Mouse (Mus musculus) kidney, embryonic 16.5 days (tissue): ENCODE data around the gene Atm. TPM values are rescaled to one million over a fixed set of nuclear protein-coding genes. Genes with fewer than 3 reads are reported as not detected.
A peak's percentile ranks its signal among the peaks of the same experiment; 100 is the strongest.

Experiments used
- ATAC-seq: fragments of 200-750 bp; cut with Nextera tagmentation; 2 replicates; pipeline ENCODE4 v1.8.0; 2017; ENCODE audit warnings: moderate TSS enrichment; ENCODE audit not compliant: low FRiP score, low TSS enrichment
- H3K27ac ChIP-seq: fragments of 300-500 bp; sonication (generic); 2 replicates; pipeline ENCODE4 v1.5.1; 2014; ENCODE audit warnings: low read length
- H3K27me3 ChIP-seq: fragments of 300-500 bp; sonication (generic); 2 replicates; pipeline ENCODE4 v1.6.1; 2014; ENCODE audit warnings: low read length, control low read depth, mixed read lengths; ENCODE audit not compliant: insufficient read depth
- H3K36me3 ChIP-seq: fragments of 300-500 bp; sonication (generic); 2 replicates; pipeline ENCODE4 v1.6.1; 2014; ENCODE audit warnings: low read length, control low read depth, mixed read lengths; ENCODE audit not compliant: insufficient read depth
- H3K4me1 ChIP-seq: fragments of 300-500 bp; sonication (generic); 2 replicates; pipeline ENCODE4 v1.6.1; 2014; ENCODE audit warnings: low read length, control low read depth, mixed read lengths; ENCODE audit not compliant: insufficient read depth
- H3K4me2 ChIP-seq: fragments of 300-500 bp; sonication (generic); replicated peaks from 2 replicates; pipeline ENCODE4 v1.6.1; 2014; ENCODE audit warnings: low read depth, low read length
- H3K4me3 ChIP-seq: fragments of 300-500 bp; sonication (generic); 2 replicates; pipeline ENCODE4 v1.5.1; 2014; ENCODE audit warnings: mild to moderate bottlenecking, low read length
- H3K9ac ChIP-seq: fragments of 300-500 bp; sonication (generic); replicated peaks from 2 replicates; pipeline ENCODE4 v1.6.1; 2014; ENCODE audit warnings: low read length
- H3K9me3 ChIP-seq: fragments of 300-500 bp; sonication (generic); 2 replicates; pipeline ENCODE4 v1.6.1; 2016; ENCODE audit warnings: low read length, control low read depth
- WGBS: fragments of 180-500 bp; shearing (Covaris S2); extraction: QIAGEN DNeasy Blood & Tissue Kit; methylation state at CpG from one replicate; pipeline ENCODE4 v1.1.7; 2014; 5-methylcytosine and 5-hydroxymethylcytosine counted together
- polyA plus RNA-seq: library from polyadenylated mRNA; unstranded; fragments of >200 nt; fragmentation: Nextera tagmentation; extraction: Ambion mirVana; gene quantifications from 2 replicates; pipeline ENCODE4 v1.2.1, GENCODE M21; 2015

The Atm gene
- 13.1 and 16.8 TPM in 2 replicates for polyA plus RNA-seq

- Histone ChIP-seq H3K9me3 (no peaks in the 10 kb centered on the region), H3K36me3 (0 out of 2 replicates have a peak, but pooled peaks cover 7% of the 10 kb centered on the region), H3K4me1 (peaks cover 17% of the 10 kb centered on the region), H3K27ac (peak within 1 kb of the TSS; percentile 94), H3K9ac (peak within 1 kb of the TSS; percentile 93), H3K27me3 (no peaks in the 10 kb centered on the region), H3K4me3 (peak within 1 kb of the TSS; percentile 92), H3K4me2 (peak within 1 kb of the TSS; percentile 93)
- under 1% methylated on average over 69 of the region's 69 CpGs for whole genome bisulfite sequencing
- ATAC-seq: peak; percentile 99
Observed at GRCm38 (mm10) chr9:53536558-53537320, at the start of gene Atm, which contains the start of gene Npat. Gene Atm (minus strand): TSS chr9:53536740. Gene Npat (plus strand): TSS chr9:53537047.

- H3K27me3 ChIP-seq: no peaks in the 10 kb centered on the region
- H3K4me2 ChIP-seq: no peak overlapping the region
- H3K4me3 ChIP-seq: no peak overlapping the region
- peaks cover 49% of the 10 kb centered on the region for H3K36me3 ChIP-seq
- 91% methylated on average over 4 of the region's 4 CpGs for WGBS
- H3K9me3 ChIP-seq: no peaks in the 10 kb centered on the region
- no peak for ATAC-seq
- H3K9ac ChIP-seq: no peak overlapping the region
- H3K27ac ChIP-seq: no peak overlapping the region
- no peaks in the 10 kb centered on the region for H3K4me1 ChIP-seq
Observed at GRCm38 (mm10) chr9:53581870-53582269, 45.3 kb upstream of the Atm start.

GRCm38 (mm10) chr9:53575721-53576120, 39.2 kb upstream of the Atm start:
- Histone ChIP-seq H3K4me3 (no peak overlapping the region), H3K9me3 (no peaks in the 10 kb centered on the region), H3K4me2 (no peak overlapping the region), H3K27ac (no peak overlapping the region), H3K27me3 (no peaks in the 10 kb centered on the region), H3K9ac (no peak overlapping the region), H3K36me3 (peaks cover 33% of the 10 kb centered on the region), H3K4me1 (no peaks in the 10 kb centered on the region)
- 88% methylated on average over 5 of the region's 5 CpGs for whole genome bisulfite sequencing
- no peak for ATAC-seq

DNA sequence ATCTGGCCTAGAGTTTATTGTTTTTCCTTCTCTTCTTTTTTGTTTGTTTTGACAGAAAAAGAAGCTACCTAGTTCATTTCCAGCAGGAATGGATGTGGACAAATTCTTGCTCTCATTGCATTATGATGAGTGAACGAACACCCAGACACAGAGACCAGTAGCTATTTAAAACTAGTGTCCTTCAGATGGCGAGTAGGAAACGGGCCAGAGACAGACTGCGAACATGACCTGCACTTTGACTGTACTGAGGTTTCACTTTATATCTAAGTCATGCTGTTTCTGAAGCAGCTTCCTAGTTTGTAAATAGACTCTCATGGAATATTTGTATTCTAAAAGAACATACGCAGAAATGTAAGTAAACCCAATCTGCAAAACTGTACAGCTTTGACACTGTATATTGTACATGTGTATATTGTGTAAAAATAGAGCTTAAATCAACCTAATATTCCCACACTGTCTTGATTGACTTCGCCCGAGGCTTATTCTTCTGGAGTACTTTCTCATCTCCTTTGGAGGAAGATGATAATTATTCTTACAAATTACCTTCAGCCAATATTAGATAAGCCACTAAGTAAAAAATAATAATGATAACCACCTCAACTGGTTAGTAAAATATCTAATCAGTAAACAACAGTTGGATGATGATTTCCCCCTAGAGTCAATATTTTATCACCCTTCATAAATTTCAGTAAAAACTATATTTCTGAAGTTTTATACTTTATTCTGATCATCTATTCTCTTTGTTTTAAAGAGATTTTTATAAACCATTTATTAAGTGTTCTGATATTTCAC, 36.2 kb upstream of the Atm start:
- H3K27ac ChIP-seq: no peak overlapping the region
- no peak overlapping the region for H3K4me2 ChIP-seq
- H3K9ac ChIP-seq: no peak overlapping the region
- no peak for ATAC-seq
- no peaks in the 10 kb centered on the region for H3K4me1 ChIP-seq
- no peaks in the 10 kb centered on the region for H3K27me3 ChIP-seq
- no peaks in the 10 kb centered on the region for H3K9me3 ChIP-seq
- 91% methylated on average over 7 of the region's 7 CpGs for WGBS
- peaks cover 39% of the 10 kb centered on the region for H3K36me3 ChIP-seq
- no peak overlapping the region for H3K4me3 ChIP-seq

- Histone ChIP-seq H3K4me2 (no peak overlapping the region), H3K27ac (no peak overlapping the region), H3K9ac (no peak overlapping the region), H3K4me1 (no peaks in the 10 kb centered on the region), H3K9me3 (no peaks in the 10 kb centered on the region), H3K4me3 (no peak overlapping the region), H3K27me3 (no peaks in the 10 kb centered on the region), H3K36me3 (peaks cover 50% of the 10 kb centered on the region)
- WGBS: 68% methylated on average over 6 of the region's 6 CpGs
- ATAC-seq: no peak
Observed at GRCm38 (mm10) chr9:53570662-53571061, 34.1 kb upstream of the Atm start.

DNA sequence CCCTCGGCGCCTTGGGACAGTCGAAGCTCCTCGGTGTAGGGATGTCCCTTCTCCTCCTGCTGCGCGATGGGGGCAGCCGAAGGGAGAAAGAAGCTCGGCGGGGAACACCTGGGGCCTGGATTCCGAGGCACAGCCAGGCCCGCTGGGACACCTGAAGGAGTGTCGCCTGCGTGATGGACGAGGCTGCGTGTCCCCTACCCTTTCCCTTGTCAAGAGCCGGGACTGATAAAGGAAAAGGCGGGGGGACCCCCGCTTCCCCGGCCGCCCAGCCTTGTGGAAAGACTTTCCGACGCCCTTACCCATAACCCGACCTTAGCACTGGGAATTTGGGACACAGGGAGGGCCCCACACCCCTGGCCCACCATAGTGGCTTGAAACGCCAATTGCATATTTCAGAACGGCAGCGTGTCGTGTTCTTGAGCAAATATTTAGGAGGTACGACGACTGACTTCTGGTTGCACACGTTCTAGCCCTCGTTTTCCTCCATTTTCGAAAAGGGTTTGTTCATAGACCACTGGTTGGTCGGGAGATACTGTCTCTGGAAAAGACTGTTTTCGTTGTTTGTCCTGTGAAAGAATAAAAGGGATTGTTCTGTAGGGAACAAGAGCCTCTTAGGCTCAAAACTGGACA, 911 bp upstream of the Atm start:
- Histone ChIP-seq H3K9ac (peak overlapping the region; percentile 93), H3K36me3 (0 out of 2 replicates have a peak, but pooled peaks cover 7% of the 10 kb centered on the region), H3K4me1 (peaks cover 17% of the 10 kb centered on the region), H3K27ac (peak overlapping the region; percentile 94), H3K4me2 (peak overlapping the region; percentile 57), H3K9me3 (no peaks in the 10 kb centered on the region), H3K27me3 (no peaks in the 10 kb centered on the region), H3K4me3 (peak overlapping the region; percentile 92)
- WGBS: under 1% methylated on average over 32 of the region's 34 CpGs
- no peak for ATAC-seq

GRCm38 (mm10) chr9:53535416-53536320, 872 bp downstream of the Atm start:
- Histone ChIP-seq H3K4me2 (peak overlapping the region; percentile 93), H3K27ac (peak overlapping the region; percentile 79), H3K9ac (peak overlapping the region; percentile 74), H3K4me3 (peak overlapping the region; percentile 92), H3K9me3 (no peaks in the 10 kb centered on the region), H3K4me1 (peaks cover 17% of the 10 kb centered on the region), H3K36me3 (peaks cover 11% of the 10 kb centered on the region; the same call in 1 of the 2 replicates), H3K27me3 (no peaks in the 10 kb centered on the region)
- ATAC-seq: no peak
- WGBS: 9% methylated on average over 17 of the region's 17 CpGs

GRCm38 (mm10) chr9:53517373-53518009, 19.0 kb downstream of the Atm start:
- ATAC-seq: no peak
- Histone ChIP-seq H3K27ac (no peak overlapping the region), H3K36me3 (no peaks in the 10 kb centered on the region), H3K4me2 (no peak overlapping the region), H3K27me3 (no peaks in the 10 kb centered on the region), H3K4me1 (peaks cover 5% of the 10 kb centered on the region; the same call in 1 of the 2 replicates), H3K4me3 (no peak overlapping the region), H3K9me3 (no peaks in the 10 kb centered on the region), H3K9ac (no peak overlapping the region)
- WGBS: 54% methylated on average over 9 of the region's 9 CpGs
